ENCODE assay signal across 29 mouse cellular contexts in genomic region chr5:50031288-50031687, GRCm38 (mm10). TPM values are rescaled to one million over a fixed set of nuclear protein-coding genes. Genes with fewer than 3 reads are reported as not detected.
A peak's percentile ranks its signal among the peaks of the same experiment; 100 is the strongest.
DNase-seq lines count a peak whose midpoint lies in the region; ATAC-seq and TF ChIP-seq lines count a peak whose summit lies in the region.
"Had no signal": no experiment of that assay in that cellular context is flagged by ENCODE, and none has a peak within 500 bp of the region (broad histone marks: within the 10 kb centered on the region; RNA-seq: fewer than 3 reads in every experiment).

No protein-coding gene starts in this region.

- H3K4me1 ChIP-seq in cerebellum, adult 2 months (ENCODE audit: control insufficient read depth, insufficient read depth, low read length) = no peaks in the 10 kb centered on the region
- H3K4me1 ChIP-seq in kidney, embryonic 15.5 days = peaks cover 59% of the 10 kb centered on the region
- peaks cover 31% of the 10 kb centered on the region for H3K4me1 ChIP-seq in liver, adult 2 months (ENCODE audit: control insufficient read depth, insufficient read depth, low read length)
- H3K4me1 ChIP-seq in liver, embryonic 11.5 days (replicated peaks; ENCODE audit: control insufficient read depth, insufficient read depth, low read length) = peaks cover 23% of the 10 kb centered on the region; the same call in 1 of the 2 replicates
- H3K4me1 ChIP-seq in hindbrain, embryonic 16.5 days (ENCODE audit: control insufficient read depth, insufficient read depth, low read depth, low read length) = peaks cover 16% of the 10 kb centered on the region

- no peak for ATAC-seq in kidney, embryonic 15.5 days (replicated peaks; ENCODE audit: low FRiP score)
- no peak for ATAC-seq in liver, embryonic 11.5 days (replicated peaks; ENCODE audit: low FRiP score)
- ATAC-seq in hindbrain, embryonic 16.5 days = no peak
- ATAC-seq: forebrain, embryonic 14.5 days; midbrain, embryonic 16.5 days had no signal

- no peak overlapping the region for H3K4me3 ChIP-seq in cerebellum, adult 2 months (replicated peaks; ENCODE audit: insufficient read depth, low read depth, low read length)
- no peak overlapping the region for H3K4me3 ChIP-seq in kidney, embryonic 15.5 days (replicated peaks)
- no peak overlapping the region for H3K4me3 ChIP-seq in liver, adult 2 months (ENCODE audit: insufficient read depth, low read depth, low read length)
- H3K4me3 ChIP-seq in liver, embryonic 11.5 days (ENCODE audit: low read depth, low read length) = no peak overlapping the region
- no peak overlapping the region for H3K4me3 ChIP-seq in hindbrain, embryonic 16.5 days (ENCODE audit: low read length)
- H3K4me3 ChIP-seq: heart, adult 2 months; hindbrain, embryonic 10.5 days; hindbrain, embryonic 15.5 days; lung, embryonic 15.5 days had no signal

- peak; percentile 28 to 38 for DNase-seq in cerebellum, adult 2 months
- DNase-seq in cerebellum, adult 9-11 months = no peak
- DNase-seq in kidney, postnatal 10 days = no peak
- peak; percentile 61 for DNase-seq in liver, adult 2 months (ENCODE audit: extremely low read depth, low read depth, low spot score)
- no peak for DNase-seq in liver, embryonic 11.5 days (ENCODE audit: low spot score)
- DNase-seq in gastrocnemius, adult 8-10 months (ENCODE audit: low spot score in 2 of 2) = no peak
- DNase-seq: adrenal gland, adult 8-10 months; cerebellum, adult 8-10 months; cerebellum, postnatal 36 days; gastrocnemius, postnatal 36 days; heart, adult 2 months; heart, postnatal 14 days; layer of hippocampus, postnatal 36 days; left cerebral cortex, postnatal 4 days; liver; lung, postnatal 36 days; right cerebral cortex, postnatal 25 days; spleen, adult 18-20 months; thymus, adult 18-20 months; thymus, postnatal 25 days had no signal

- no peaks in the 10 kb centered on the region for H3K27me3 ChIP-seq in cerebellum, adult 2 months (ENCODE audit: control insufficient read depth, insufficient read depth, low read length)
- no peaks in the 10 kb centered on the region for H3K27me3 ChIP-seq in kidney, embryonic 15.5 days
- H3K27me3 ChIP-seq in liver, adult 2 months (ENCODE audit: control insufficient read depth, insufficient read depth, low read length) = no peaks in the 10 kb centered on the region
- H3K27me3 ChIP-seq in liver, embryonic 11.5 days (replicated peaks; ENCODE audit: control insufficient read depth, insufficient read depth, low read length) = no peaks in the 10 kb centered on the region
- no peaks in the 10 kb centered on the region for H3K27me3 ChIP-seq in hindbrain, embryonic 16.5 days (replicated peaks; ENCODE audit: control insufficient read depth, insufficient read depth, low read length)
- H3K27me3 ChIP-seq: CH12.LX; hindbrain, embryonic 15.5 days; lung, embryonic 15.5 days had no signal

- no peak overlapping the region for H3K4me2 ChIP-seq in kidney, embryonic 15.5 days
- H3K4me2 ChIP-seq in liver, embryonic 11.5 days = no peak overlapping the region
- H3K4me2 ChIP-seq in hindbrain, embryonic 16.5 days (ENCODE audit: low read length) = no peak overlapping the region
- H3K4me2 ChIP-seq: hindbrain, embryonic 15.5 days; lung, embryonic 15.5 days; midbrain, embryonic 11.5 days had no signal

- no peaks in the 10 kb centered on the region for H3K9me3 ChIP-seq in kidney, embryonic 15.5 days (replicated peaks)
- H3K9me3 ChIP-seq in liver, embryonic 11.5 days (ENCODE audit: control insufficient read depth, low read length) = no peaks in the 10 kb centered on the region
- H3K9me3 ChIP-seq in hindbrain, embryonic 16.5 days (ENCODE audit: control insufficient read depth, low read length) = no peaks in the 10 kb centered on the region
- H3K9me3 ChIP-seq: hindbrain, embryonic 10.5 days; hindbrain, embryonic 15.5 days; lung, embryonic 15.5 days had no signal

- peaks cover 8% of the 10 kb centered on the region; the same call in 1 of the 2 replicates for H3K79me2 ChIP-seq in liver, adult 2 months (ENCODE audit: control insufficient read depth, insufficient read depth, low read length)

- no peaks in the 10 kb centered on the region for H3K36me3 ChIP-seq in kidney, embryonic 15.5 days
- no peaks in the 10 kb centered on the region for H3K36me3 ChIP-seq in liver, adult 2 months (ENCODE audit: control insufficient read depth, insufficient read depth, low read length)
- H3K36me3 ChIP-seq in liver, embryonic 11.5 days (ENCODE audit: control insufficient read depth, insufficient read depth, low read length) = no peaks in the 10 kb centered on the region
- no peaks in the 10 kb centered on the region for H3K36me3 ChIP-seq in hindbrain, embryonic 16.5 days (ENCODE audit: control insufficient read depth, insufficient read depth, low read length)
- H3K36me3 ChIP-seq: hindbrain, embryonic 10.5 days; hindbrain, embryonic 15.5 days; lung, embryonic 15.5 days had no signal

- no peak for TF ChIP-seq CTCF in cerebellum, adult 2 months (IDR thresholded peaks at IDR 0.05; ENCODE audit: borderline replicate concordance, insufficient read depth, low read depth, low read length)
- no peak for TF ChIP-seq CTCF in liver, adult 2 months (IDR thresholded peaks at IDR 0.05; ENCODE audit: low read depth, low read length)

- no peak for TF ChIP-seq POLR2A in cerebellum, adult 2 months (IDR thresholded peaks at IDR 0.05; ENCODE audit: borderline replicate concordance, insufficient read depth, low read length)
- no peak for TF ChIP-seq POLR2A in liver, adult 2 months (IDR thresholded peaks at IDR 0.05; ENCODE audit: extremely low read depth, insufficient read depth, low read length)

- no peak overlapping the region for H3K9ac ChIP-seq in kidney, embryonic 15.5 days
- no peak overlapping the region for H3K9ac ChIP-seq in liver, adult 2 months (ENCODE audit: low read depth, low read length)
- no peak overlapping the region for H3K9ac ChIP-seq in liver, embryonic 11.5 days (ENCODE audit: low read depth, low read length)
- H3K9ac ChIP-seq in hindbrain, embryonic 16.5 days (ENCODE audit: low read depth, low read length) = no peak overlapping the region
- H3K9ac ChIP-seq: hindbrain, embryonic 15.5 days; lung, embryonic 15.5 days had no signal

- no peak overlapping the region for H3K27ac ChIP-seq in cerebellum, adult 2 months (ENCODE audit: insufficient read depth, low read length)
- 0 out of 2 replicates have a peak overlapping the region, but pooled peaks have one; percentile 41 for H3K27ac ChIP-seq in kidney, embryonic 15.5 days
- no peak overlapping the region for H3K27ac ChIP-seq in liver, adult 2 months (replicated peaks; ENCODE audit: insufficient read depth, low read depth, low read length)
- no peak overlapping the region for H3K27ac ChIP-seq in liver, embryonic 11.5 days (ENCODE audit: low read depth, low read length)
- H3K27ac ChIP-seq in hindbrain, embryonic 16.5 days (ENCODE audit: low read depth, low read length) = no peak overlapping the region
- H3K27ac ChIP-seq: heart, adult 2 months; hindbrain, embryonic 10.5 days; hindbrain, embryonic 15.5 days; lung, embryonic 15.5 days had no signal

- WGBS in cerebellum, adult 2 months = 77% methylated on average over 6 of the region's 6 CpGs
- 72% methylated on average over 6 of the region's 6 CpGs for WGBS in kidney, embryonic 15.5 days
- 73% methylated on average over 6 of the region's 6 CpGs for WGBS in liver, adult 2 months
- 91% methylated on average over 6 of the region's 6 CpGs for WGBS in liver, embryonic 11.5 days
- WGBS in hindbrain, embryonic 16.5 days = 92% methylated on average over 6 of the region's 6 CpGs

RNA-seq across cellular contexts. Expression of gene Adgra3, which starts 27.5 kb away (rescaled TPM):
- 10.6 and 11.4 TPM in 2 replicates for polyA plus RNA-seq in cerebellum, adult 2 months (2012; rRNA removed)
- polyA plus RNA-seq in kidney, embryonic 15.5 days (2015; fragmentation: Nextera tagmentation; extraction: Ambion mirVana) = 39.3 and 40.1 TPM in 2 replicates
- total RNA-seq in liver, adult 2 months (2014; rRNA removed) = 16.3 and 18.7 TPM in 2 replicates
- 33.3 and 54.3 TPM in 2 replicates for polyA plus RNA-seq in liver, adult 2 months (2012; rRNA removed)
- 16.1 and 17.7 TPM in 2 replicates for polyA plus RNA-seq in liver, embryonic 11.5 days (2014; fragmentation: Nextera tagmentation; extraction: Ambion mirVana)
- 6.1 and 13.5 TPM in 2 replicates for polyA plus RNA-seq in hindbrain, embryonic 16.5 days (2015; fragmentation: Nextera tagmentation; extraction: Ambion mirVana)
- 10 to 100 TPM in 3 of 4 experiments, 1 to 10 TPM in 1; 8.4 to 15.1 (median 14.2) TPM for total RNA-seq in gastrocnemius, adult 8-10 months (2022)
- total RNA-seq: CH12.LX had no signal

Comparison
In these comparisons a context has a peak if more than half of its experiments do, and no peak if none do; other contexts are left out.
1. DNase-seq: peak in cerebellum, adult 2 months (2 of 2) and liver, adult 2 months (single experiment); none in cerebellum, adult 9-11 months (single experiment), kidney, postnatal 10 days (single experiment), liver, embryonic 11.5 days (single experiment) and gastrocnemius, adult 8-10 months (0 of 2).